Mouse (Mus musculus): Measurements from ENCODE around the gene Art2b. TPM values are rescaled to one million over a fixed set of nuclear protein-coding genes. Genes with fewer than 3 reads are reported as not detected.
"Not testable (repeated sequence)": the region's sequence is repeated elsewhere in the genome, so short reads cannot be mapped to it uniquely, and the experiment has no call there.

The Art2b gene
- total RNA-seq, 1 experiment = not detected

DNA sequence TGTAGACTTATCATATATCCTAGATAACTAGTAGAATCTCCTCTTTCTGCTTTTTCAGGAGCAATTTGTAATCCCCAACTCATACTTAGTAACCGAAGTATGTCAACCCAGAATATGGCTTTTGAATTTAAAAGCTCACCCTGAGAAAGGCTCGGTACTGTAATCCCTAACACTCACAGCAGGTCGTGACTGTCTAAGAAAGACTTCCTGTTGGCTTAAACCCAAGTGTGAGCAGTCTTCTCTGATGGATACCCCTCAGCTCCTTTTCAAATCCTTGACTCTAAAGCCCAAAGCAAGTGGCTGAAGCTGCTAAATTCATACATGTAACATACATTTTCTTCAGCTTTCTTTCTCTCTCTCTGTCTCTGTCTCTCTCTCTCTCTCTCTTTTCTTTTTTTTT, 11.0 kb downstream of the Art2b start:
- TF ChIP-seq HCFC1 (IDR thresholded peaks at IDR 0.05; ENCODE audit: borderline replicate concordance, insufficient read depth, low read length) (no peak), ZNF384 (IDR thresholded peaks at IDR 0.05; ENCODE audit: low read depth, low read length) (no peak), CHD2 (IDR thresholded peaks at IDR 0.05; ENCODE audit: low read depth, low read length) (no peak), MAFK (IDR thresholded peaks at IDR 0.05; ENCODE audit: insufficient read depth, low read depth, low read length) (no peak), ZC3H11A (IDR thresholded peaks at IDR 0.05; ENCODE audit: borderline replicate concordance, low read depth, low read length) (no peak)
- H3K4me3 ChIP-seq (ENCODE audit: insufficient read depth in 1 of 2, low read depth in 1 of 2, low read length in 2 of 2, poor library complexity in 1 of 2, severe bottlenecking in 1 of 2) = no peak overlapping the region
- in situ Hi-C loops (cut with MboI; ENCODE audit: low sequenced_read_pairs in 2 of 2, unreplicated experiment in 2 of 2) = no loop called here
- no peak overlapping the region for H3K27ac ChIP-seq (ENCODE audit: insufficient read depth, low read depth, low read length, poor library complexity, severe bottlenecking)
- no peaks in the 10 kb centered on the region for H3K36me3 ChIP-seq (ENCODE audit: control insufficient read depth, insufficient read depth, low read length, poor library complexity, severe bottlenecking)
- no peak overlapping the region for H3K9ac ChIP-seq (ENCODE audit: insufficient read depth, low read depth, low read length, poor library complexity, severe bottlenecking)
- H3K4me1 ChIP-seq (ENCODE audit: control insufficient read depth in 2 of 2, insufficient read depth in 2 of 2, low read length in 2 of 2, poor library complexity in 1 of 2) = no peaks in the 10 kb centered on the region
- H3K9me3 ChIP-seq (ENCODE audit: control insufficient read depth, insufficient read depth, low read depth, low read length) = no peaks in the 10 kb centered on the region; the same call in 1 of the 2 replicates
- DNase-seq (ENCODE audit: low read depth, low spot score) = no peak

DNA sequence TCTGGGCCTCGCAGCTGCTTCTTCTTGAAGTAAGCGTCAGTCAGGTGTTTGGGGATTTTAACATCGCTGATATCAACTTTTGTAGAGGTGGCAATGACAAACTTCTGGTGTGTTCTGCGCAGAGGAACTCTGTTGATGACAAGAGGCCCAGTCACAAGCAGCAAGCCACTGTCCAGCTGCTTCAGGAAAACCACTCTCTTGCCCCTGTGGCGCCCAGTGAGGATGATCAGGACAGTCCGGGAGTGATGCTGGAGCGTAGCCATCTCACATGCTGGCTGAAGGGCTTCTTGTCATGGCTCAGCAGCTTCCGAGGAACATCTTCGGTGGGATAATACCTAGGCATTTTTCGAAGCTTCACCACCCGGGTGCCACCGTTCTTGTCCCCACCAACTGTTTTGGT, 11.8 kb downstream of the Art2b start:
- H3K4me1 ChIP-seq (ENCODE audit: control insufficient read depth in 2 of 2, insufficient read depth in 2 of 2, low read length in 2 of 2, poor library complexity in 1 of 2); H3K4me3 ChIP-seq (ENCODE audit: insufficient read depth in 1 of 2, low read depth in 1 of 2, low read length in 2 of 2, poor library complexity in 1 of 2, severe bottlenecking in 1 of 2); H3K36me3 ChIP-seq (ENCODE audit: control insufficient read depth, insufficient read depth, low read length, poor library complexity, severe bottlenecking); in situ Hi-C loops (cut with MboI; ENCODE audit: low sequenced_read_pairs in 2 of 2, unreplicated experiment in 2 of 2); H3K9ac ChIP-seq (ENCODE audit: insufficient read depth, low read depth, low read length, poor library complexity, severe bottlenecking); H3K9me3 ChIP-seq (ENCODE audit: control insufficient read depth, insufficient read depth, low read depth, low read length); H3K27ac ChIP-seq (ENCODE audit: insufficient read depth, low read depth, low read length, poor library complexity, severe bottlenecking); DNase-seq (ENCODE audit: low read depth, low spot score): not testable (repeated sequence)

DNA sequence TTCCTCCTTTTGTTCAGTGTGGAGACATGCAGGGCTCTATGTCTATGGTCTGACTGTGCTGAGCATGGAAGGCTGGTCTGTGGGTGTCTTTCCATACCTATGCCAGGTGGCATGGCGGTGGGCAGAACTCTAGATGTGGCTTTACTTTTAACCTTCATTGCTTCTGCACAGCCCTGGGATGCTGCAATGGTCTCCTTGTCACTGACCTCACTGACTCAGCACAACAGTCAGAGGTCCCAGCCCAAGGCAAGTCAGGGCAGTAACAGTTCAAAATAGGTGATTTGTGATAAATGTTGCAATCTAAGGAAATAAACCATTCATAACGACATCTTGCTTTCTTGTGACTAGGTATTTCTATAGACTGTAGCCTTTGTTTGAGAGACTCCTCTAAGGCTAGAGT, 21.3 kb downstream of the Art2b start:
- no peak overlapping the region for H3K27ac ChIP-seq (ENCODE audit: insufficient read depth, low read depth, low read length, poor library complexity, severe bottlenecking)
- no peaks in the 10 kb centered on the region for H3K9me3 ChIP-seq (ENCODE audit: control insufficient read depth, insufficient read depth, low read depth, low read length)
- no peak overlapping the region for H3K4me3 ChIP-seq (ENCODE audit: insufficient read depth in 1 of 2, low read depth in 1 of 2, low read length in 2 of 2, poor library complexity in 1 of 2, severe bottlenecking in 1 of 2)
- no peaks in the 10 kb centered on the region for H3K36me3 ChIP-seq (ENCODE audit: control insufficient read depth, insufficient read depth, low read length, poor library complexity, severe bottlenecking)
- H3K4me1 ChIP-seq (ENCODE audit: control insufficient read depth in 2 of 2, insufficient read depth in 2 of 2, low read length in 2 of 2, poor library complexity in 1 of 2) = no peaks in the 10 kb centered on the region
- no peak overlapping the region for H3K9ac ChIP-seq (ENCODE audit: insufficient read depth, low read depth, low read length, poor library complexity, severe bottlenecking)
- in situ Hi-C loops (cut with MboI; ENCODE audit: low sequenced_read_pairs in 2 of 2, unreplicated experiment in 2 of 2) = no loop called here
- TF ChIP-seq CHD2 (IDR thresholded peaks at IDR 0.05; ENCODE audit: low read depth, low read length) (no peak), ZNF384 (IDR thresholded peaks at IDR 0.05; ENCODE audit: low read depth, low read length) (no peak), HCFC1 (IDR thresholded peaks at IDR 0.05; ENCODE audit: borderline replicate concordance, insufficient read depth, low read length) (no peak), MAFK (IDR thresholded peaks at IDR 0.05; ENCODE audit: insufficient read depth, low read depth, low read length) (no peak), ZC3H11A (IDR thresholded peaks at IDR 0.05; ENCODE audit: borderline replicate concordance, low read depth, low read length) (no peak)
- no peak for DNase-seq (ENCODE audit: low read depth, low spot score)

DNA sequence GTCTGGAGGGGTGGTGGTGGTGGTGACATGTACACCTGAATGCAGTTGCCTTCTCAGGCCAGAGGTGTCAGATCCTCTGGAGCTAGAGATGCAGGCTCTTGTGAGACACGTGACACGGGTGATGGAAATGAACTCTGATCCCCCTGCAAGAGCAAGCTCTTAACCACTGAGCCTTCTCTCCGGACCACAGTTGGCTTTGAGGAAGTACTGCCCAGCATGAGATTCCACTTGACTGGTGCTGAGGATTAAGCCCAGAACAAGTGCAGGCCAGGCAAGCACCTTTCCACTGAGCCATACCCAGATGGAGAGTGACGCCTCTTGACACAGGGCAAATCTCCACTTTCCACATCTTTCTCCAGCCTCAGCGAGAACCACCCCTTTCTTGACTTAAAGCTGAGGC, 26.0 kb downstream of the Art2b start:
- H3K36me3 ChIP-seq (ENCODE audit: control insufficient read depth, insufficient read depth, low read length, poor library complexity, severe bottlenecking); H3K4me3 ChIP-seq (ENCODE audit: insufficient read depth in 1 of 2, low read depth in 1 of 2, low read length in 2 of 2, poor library complexity in 1 of 2, severe bottlenecking in 1 of 2); DNase-seq (ENCODE audit: low read depth, low spot score); H3K9me3 ChIP-seq (ENCODE audit: control insufficient read depth, insufficient read depth, low read depth, low read length); H3K9ac ChIP-seq (ENCODE audit: insufficient read depth, low read depth, low read length, poor library complexity, severe bottlenecking); H3K27ac ChIP-seq (ENCODE audit: insufficient read depth, low read depth, low read length, poor library complexity, severe bottlenecking); H3K4me1 ChIP-seq (ENCODE audit: control insufficient read depth in 2 of 2, insufficient read depth in 2 of 2, low read length in 2 of 2, poor library complexity in 1 of 2); in situ Hi-C loops (cut with MboI; ENCODE audit: low sequenced_read_pairs in 2 of 2, unreplicated experiment in 2 of 2): not testable (repeated sequence)

DNA sequence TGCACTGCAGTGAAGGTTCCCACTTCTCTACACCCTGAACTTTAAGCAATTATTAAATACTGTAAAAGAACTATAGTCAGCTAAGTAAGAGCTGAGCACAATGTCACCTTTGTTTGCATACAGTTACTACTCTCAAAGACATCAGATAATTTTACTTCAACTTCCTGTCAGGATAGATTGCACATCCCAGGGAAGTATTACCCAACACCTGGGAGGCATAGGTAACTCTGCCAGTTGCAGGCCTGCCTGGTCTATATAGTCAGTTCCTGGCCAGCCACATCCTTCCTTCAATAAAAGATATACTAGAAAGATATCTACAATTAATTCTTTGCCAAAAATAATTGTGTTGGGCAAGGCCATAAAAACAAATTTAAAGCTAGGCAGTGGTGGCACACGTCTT, 28.0 kb downstream of the Art2b start:
- DNase-seq (ENCODE audit: low read depth, low spot score) = no peak
- in situ Hi-C loops (cut with MboI; ENCODE audit: low sequenced_read_pairs in 2 of 2, unreplicated experiment in 2 of 2) = no loop called here

DNA sequence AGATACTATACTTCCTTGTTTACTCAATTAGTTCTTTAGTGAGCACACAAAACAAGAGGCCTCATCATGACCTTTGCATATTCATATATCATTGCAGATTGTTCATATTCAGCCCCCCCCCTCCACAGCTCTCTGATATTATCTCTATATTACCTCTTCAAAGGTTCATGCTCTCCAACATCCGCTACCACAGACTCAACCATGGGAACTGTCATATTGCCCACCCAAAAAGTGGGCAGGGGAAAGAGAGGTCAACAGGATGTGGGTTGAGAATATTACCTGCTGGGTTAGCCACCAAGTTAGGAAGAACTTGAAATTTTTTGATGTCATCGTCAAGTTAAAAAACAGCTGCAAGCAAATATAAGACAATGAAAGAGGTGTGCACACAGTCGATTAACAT, 29.9 kb downstream of the Art2b start:
- H3K4me3 ChIP-seq (ENCODE audit: insufficient read depth in 1 of 2, low read depth in 1 of 2, low read length in 2 of 2, poor library complexity in 1 of 2, severe bottlenecking in 1 of 2); in situ Hi-C loops (cut with MboI; ENCODE audit: low sequenced_read_pairs in 2 of 2, unreplicated experiment in 2 of 2); DNase-seq (ENCODE audit: low read depth, low spot score); H3K9ac ChIP-seq (ENCODE audit: insufficient read depth, low read depth, low read length, poor library complexity, severe bottlenecking); H3K4me1 ChIP-seq (ENCODE audit: control insufficient read depth in 2 of 2, insufficient read depth in 2 of 2, low read length in 2 of 2, poor library complexity in 1 of 2); H3K36me3 ChIP-seq (ENCODE audit: control insufficient read depth, insufficient read depth, low read length, poor library complexity, severe bottlenecking); H3K9me3 ChIP-seq (ENCODE audit: control insufficient read depth, insufficient read depth, low read depth, low read length); H3K27ac ChIP-seq (ENCODE audit: insufficient read depth, low read depth, low read length, poor library complexity, severe bottlenecking): not testable (repeated sequence)

More for the DNA sequence above, 28.0 kb downstream of the Art2b start:
- H3K9me3 ChIP-seq (ENCODE audit: control insufficient read depth, insufficient read depth, low read depth, low read length) = no peaks in the 10 kb centered on the region
- no peaks in the 10 kb centered on the region for H3K4me1 ChIP-seq (ENCODE audit: control insufficient read depth in 2 of 2, insufficient read depth in 2 of 2, low read length in 2 of 2, poor library complexity in 1 of 2)
- H3K27ac ChIP-seq (ENCODE audit: insufficient read depth, low read depth, low read length, poor library complexity, severe bottlenecking) = no peak overlapping the region
- no peaks in the 10 kb centered on the region for H3K36me3 ChIP-seq (ENCODE audit: control insufficient read depth, insufficient read depth, low read length, poor library complexity, severe bottlenecking)
- TF ChIP-seq HCFC1 (IDR thresholded peaks at IDR 0.05; ENCODE audit: borderline replicate concordance, insufficient read depth, low read length) (no peak), CHD2 (IDR thresholded peaks at IDR 0.05; ENCODE audit: low read depth, low read length) (no peak), ZNF384 (IDR thresholded peaks at IDR 0.05; ENCODE audit: low read depth, low read length) (no peak), ZC3H11A (IDR thresholded peaks at IDR 0.05; ENCODE audit: borderline replicate concordance, low read depth, low read length) (no peak), MAFK (IDR thresholded peaks at IDR 0.05; ENCODE audit: insufficient read depth, low read depth, low read length) (no peak)
- no peak overlapping the region for H3K4me3 ChIP-seq (ENCODE audit: insufficient read depth in 1 of 2, low read depth in 1 of 2, low read length in 2 of 2, poor library complexity in 1 of 2, severe bottlenecking in 1 of 2)
- H3K9ac ChIP-seq (ENCODE audit: insufficient read depth, low read depth, low read length, poor library complexity, severe bottlenecking) = no peak overlapping the region
